Mouse (Mus musculus): Measurements from ENCODE around the gene Cdyl. TPM values are rescaled to one million over a fixed set of nuclear protein-coding genes. Genes with fewer than 3 reads are reported as not detected.

Gene Cdyl
- polyA plus RNA-seq, 1 experiment from 2014 or later, result 14.9 TPM

GRCm38 (mm10) chr13:35807525-35807924, 147.9 kb downstream of the Cdyl start:
- 95% methylated on average over 4 of the region's 4 CpGs for WGBS
- ATAC-seq (replicated peaks; ENCODE audit: low FRiP score, low TSS enrichment, low read depth), result no peak

GRCm38 (mm10) chr13:35807940-35808339, 148.3 kb downstream of the Cdyl start:
- no peak overlapping the region for H3K4me3 ChIP-seq (ENCODE audit: low read depth, low read length)
- no peak overlapping the region for H3K9ac ChIP-seq (ENCODE audit: low read length)
- H3K4me1 ChIP-seq (replicated peaks; ENCODE audit: control insufficient read depth, insufficient read depth, low read length), result peaks cover 14% of the 10 kb centered on the region; the same call in 1 of the 2 replicates
- no peak overlapping the region for H3K4me2 ChIP-seq (ENCODE audit: low read length)
- no peak overlapping the region for H3K27ac ChIP-seq (ENCODE audit: low read depth)
- no peaks in the 10 kb centered on the region for H3K27me3 ChIP-seq (replicated peaks; ENCODE audit: control insufficient read depth, insufficient read depth, low read length)
- WGBS, result 85% methylated on average over 8 of the region's 8 CpGs
- no peak for ATAC-seq (replicated peaks; ENCODE audit: low FRiP score, low TSS enrichment, low read depth)
- no peak for DNase-seq (ENCODE audit: low spot score)
- no peaks in the 10 kb centered on the region for H3K36me3 ChIP-seq (ENCODE audit: control insufficient read depth, insufficient read depth, low read length)
- H3K9me3 ChIP-seq (ENCODE audit: control insufficient read depth, low read length), result no peaks in the 10 kb centered on the region; the same call in 1 of the 2 replicates

More at GRCm38 (mm10) chr13:35807525-35807924, 147.9 kb downstream of the Cdyl start:
- DNase-seq (ENCODE audit: low spot score), result no peak
- Histone ChIP-seq H3K9me3 (ENCODE audit: control insufficient read depth, low read length) (no peaks in the 10 kb centered on the region; the same call in 1 of the 2 replicates), H3K4me2 (ENCODE audit: low read length) (no peak overlapping the region), H3K27ac (ENCODE audit: low read depth) (no peak overlapping the region), H3K27me3 (replicated peaks; ENCODE audit: control insufficient read depth, insufficient read depth, low read length) (no peaks in the 10 kb centered on the region), H3K9ac (ENCODE audit: low read length) (no peak overlapping the region), H3K36me3 (ENCODE audit: control insufficient read depth, insufficient read depth, low read length) (no peaks in the 10 kb centered on the region), H3K4me1 (replicated peaks; ENCODE audit: control insufficient read depth, insufficient read depth, low read length) (peaks cover 12% of the 10 kb centered on the region; the same call in 1 of the 2 replicates), H3K4me3 (ENCODE audit: low read depth, low read length) (no peak overlapping the region)

GRCm38 (mm10) chr13:35809252-35810159, 149.9 kb downstream of the Cdyl start:
- DNase-seq (ENCODE audit: low spot score) (no peak), ATAC-seq (replicated peaks; ENCODE audit: low FRiP score, low TSS enrichment, low read depth) (no peak)
- 74% methylated on average over 5 of the region's 5 CpGs for WGBS

GRCm38 (mm10) chr13:35810160-35810537, 150.5 kb downstream of the Cdyl start:
- Histone ChIP-seq H3K27me3 (replicated peaks; ENCODE audit: control insufficient read depth, insufficient read depth, low read length) (no peaks in the 10 kb centered on the region), H3K4me2 (ENCODE audit: low read length) (no peak overlapping the region), H3K4me1 (replicated peaks; ENCODE audit: control insufficient read depth, insufficient read depth, low read length) (peaks cover 14% of the 10 kb centered on the region; the same call in 1 of the 2 replicates), H3K4me3 (ENCODE audit: low read depth, low read length) (no peak overlapping the region), H3K36me3 (ENCODE audit: control insufficient read depth, insufficient read depth, low read length) (no peaks in the 10 kb centered on the region), H3K27ac (ENCODE audit: low read depth) (no peak overlapping the region), H3K9me3 (ENCODE audit: control insufficient read depth, low read length) (no peaks in the 10 kb centered on the region), H3K9ac (ENCODE audit: low read length) (no peak overlapping the region)
- ATAC-seq (replicated peaks; ENCODE audit: low FRiP score, low TSS enrichment, low read depth), result no peak
- no peak for DNase-seq (ENCODE audit: low spot score)
- 83% methylated on average over 6 of the region's 6 CpGs for WGBS

More at GRCm38 (mm10) chr13:35809252-35810159, 149.9 kb downstream of the Cdyl start:
- no peak overlapping the region for H3K4me2 ChIP-seq (ENCODE audit: low read length)
- H3K27me3 ChIP-seq (replicated peaks; ENCODE audit: control insufficient read depth, insufficient read depth, low read length), result no peaks in the 10 kb centered on the region
- no peak overlapping the region for H3K4me3 ChIP-seq (ENCODE audit: low read depth, low read length)
- peaks cover 14% of the 10 kb centered on the region; the same call in 1 of the 2 replicates for H3K4me1 ChIP-seq (replicated peaks; ENCODE audit: control insufficient read depth, insufficient read depth, low read length)
- no peaks in the 10 kb centered on the region for H3K36me3 ChIP-seq (ENCODE audit: control insufficient read depth, insufficient read depth, low read length)
- no peaks in the 10 kb centered on the region; the same call in 1 of the 2 replicates for H3K9me3 ChIP-seq (ENCODE audit: control insufficient read depth, low read length)
- no peak overlapping the region for H3K27ac ChIP-seq (ENCODE audit: low read depth)
- no peak overlapping the region for H3K9ac ChIP-seq (ENCODE audit: low read length)

- H3K9ac ChIP-seq (ENCODE audit: low read length), result no peak overlapping the region
- H3K27me3 ChIP-seq (replicated peaks; ENCODE audit: control insufficient read depth, insufficient read depth, low read length), result no peaks in the 10 kb centered on the region
- 73% methylated on average over 11 of the region's 11 CpGs for WGBS
Measured at GRCm38 (mm10) chr13:35811361-35812190, 151.9 kb downstream of the Cdyl start.

GRCm38 (mm10) chr13:35812191-35812440, 152.5 kb downstream of the Cdyl start:
- no peak for ATAC-seq (replicated peaks; ENCODE audit: low FRiP score, low TSS enrichment, low read depth)
- DNase-seq (ENCODE audit: low spot score), result no peak
- Histone ChIP-seq H3K27me3 (replicated peaks; ENCODE audit: control insufficient read depth, insufficient read depth, low read length) (no peaks in the 10 kb centered on the region), H3K4me3 (ENCODE audit: low read depth, low read length) (no peak overlapping the region), H3K9ac (ENCODE audit: low read length) (no peak overlapping the region), H3K36me3 (ENCODE audit: control insufficient read depth, insufficient read depth, low read length) (peaks cover 12% of the 10 kb centered on the region), H3K4me2 (ENCODE audit: low read length) (no peak overlapping the region), H3K4me1 (replicated peaks; ENCODE audit: control insufficient read depth, insufficient read depth, low read length) (peaks cover 14% of the 10 kb centered on the region; the same call in 1 of the 2 replicates), H3K27ac (ENCODE audit: low read depth) (no peak overlapping the region), H3K9me3 (ENCODE audit: control insufficient read depth, low read length) (no peaks in the 10 kb centered on the region)
- WGBS, result 51% methylated on average over 6 of the region's 6 CpGs

More at GRCm38 (mm10) chr13:35811361-35812190, 151.9 kb downstream of the Cdyl start:
- Histone ChIP-seq H3K4me3 (ENCODE audit: low read depth, low read length) (no peak overlapping the region), H3K4me2 (ENCODE audit: low read length) (no peak overlapping the region), H3K36me3 (ENCODE audit: control insufficient read depth, insufficient read depth, low read length) (peaks cover 7% of the 10 kb centered on the region), H3K4me1 (replicated peaks; ENCODE audit: control insufficient read depth, insufficient read depth, low read length) (peaks cover 14% of the 10 kb centered on the region; the same call in 1 of the 2 replicates), H3K9me3 (ENCODE audit: control insufficient read depth, low read length) (no peaks in the 10 kb centered on the region), H3K27ac (ENCODE audit: low read depth) (no peak overlapping the region)
- no peak for ATAC-seq (replicated peaks; ENCODE audit: low FRiP score, low TSS enrichment, low read depth)
- DNase-seq (ENCODE audit: low spot score), result no peak

- no peak for ATAC-seq (replicated peaks; ENCODE audit: low FRiP score, low TSS enrichment, low read depth)
- no peak overlapping the region for H3K27ac ChIP-seq (ENCODE audit: low read depth)
Measured at GRCm38 (mm10) chr13:35813348-35814127, 153.9 kb downstream of the Cdyl start.

GRCm38 (mm10) chr13:35815205-35815726, 155.6 kb downstream of the Cdyl start:
- H3K4me1 ChIP-seq (replicated peaks; ENCODE audit: control insufficient read depth, insufficient read depth, low read length), result peaks cover 14% of the 10 kb centered on the region; the same call in 1 of the 2 replicates
- H3K36me3 ChIP-seq (ENCODE audit: control insufficient read depth, insufficient read depth, low read length), result peaks cover 23% of the 10 kb centered on the region
- no peak for ATAC-seq (replicated peaks; ENCODE audit: low FRiP score, low TSS enrichment, low read depth)
- H3K9ac ChIP-seq (ENCODE audit: low read length), result no peak overlapping the region
- 84% methylated on average over 8 of the region's 8 CpGs for WGBS
- no peaks in the 10 kb centered on the region for H3K9me3 ChIP-seq (ENCODE audit: control insufficient read depth, low read length)
- no peak for DNase-seq (ENCODE audit: low spot score)
- H3K4me2 ChIP-seq (ENCODE audit: low read length), result no peak overlapping the region
- no peak overlapping the region for H3K4me3 ChIP-seq (ENCODE audit: low read depth, low read length)
- H3K27me3 ChIP-seq (replicated peaks; ENCODE audit: control insufficient read depth, insufficient read depth, low read length), result no peaks in the 10 kb centered on the region
- H3K27ac ChIP-seq (ENCODE audit: low read depth), result no peak overlapping the region

More at GRCm38 (mm10) chr13:35813348-35814127, 153.9 kb downstream of the Cdyl start:
- H3K4me3 ChIP-seq (ENCODE audit: low read depth, low read length), result no peak overlapping the region
- peaks cover 14% of the 10 kb centered on the region; the same call in 1 of the 2 replicates for H3K4me1 ChIP-seq (replicated peaks; ENCODE audit: control insufficient read depth, insufficient read depth, low read length)
- WGBS, result 74% methylated on average over 7 of the region's 7 CpGs
- peaks cover 13% of the 10 kb centered on the region for H3K36me3 ChIP-seq (ENCODE audit: control insufficient read depth, insufficient read depth, low read length)
- DNase-seq (ENCODE audit: low spot score), result no peak
- no peak overlapping the region for H3K9ac ChIP-seq (ENCODE audit: low read length)
- H3K27me3 ChIP-seq (replicated peaks; ENCODE audit: control insufficient read depth, insufficient read depth, low read length), result no peaks in the 10 kb centered on the region
- H3K4me2 ChIP-seq (ENCODE audit: low read length), result no peak overlapping the region
- no peaks in the 10 kb centered on the region for H3K9me3 ChIP-seq (ENCODE audit: control insufficient read depth, low read length)
